Mouse (Mus musculus) mesoderm, embryonic 11.5 days (tissue): ENCODE measurements at regions not wholly inside any gene's neighbourhood (a gene's known extent, or its start where the extent isn't known, plus 50 kb on each side); places are given as distances from the start of the nearest gene placed in this dataset.
A peak's percentile ranks its signal among the peaks of the same experiment; 100 is the strongest.

Experiments used
- DNase-seq: peaks from one replicate; pipeline ENCODE4 v3.0.0-alpha.2; 2012; ENCODE audit warnings: low read depth, low spot score

DNA sequence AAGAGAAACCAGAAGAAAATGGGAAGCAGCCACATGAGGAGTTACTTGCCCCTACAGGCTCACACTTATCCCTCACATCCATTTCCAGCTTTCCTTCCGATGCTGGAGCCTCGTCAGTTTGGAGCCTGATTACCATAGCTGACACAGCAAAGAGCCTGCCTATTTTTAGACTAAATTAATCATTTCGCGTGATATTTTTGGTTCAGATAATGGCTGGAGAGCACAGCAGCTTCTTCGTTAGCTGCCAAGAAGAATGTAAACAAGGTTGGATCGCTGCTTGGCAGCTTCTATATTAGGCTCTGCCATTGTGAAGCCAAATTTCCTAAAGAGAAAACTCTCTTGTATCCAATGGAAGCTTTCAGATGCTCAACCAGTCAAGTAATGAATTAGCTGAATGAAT lies 676.9 kb upstream of the A1bg start:
- no peak for DNase-seq

DNA sequence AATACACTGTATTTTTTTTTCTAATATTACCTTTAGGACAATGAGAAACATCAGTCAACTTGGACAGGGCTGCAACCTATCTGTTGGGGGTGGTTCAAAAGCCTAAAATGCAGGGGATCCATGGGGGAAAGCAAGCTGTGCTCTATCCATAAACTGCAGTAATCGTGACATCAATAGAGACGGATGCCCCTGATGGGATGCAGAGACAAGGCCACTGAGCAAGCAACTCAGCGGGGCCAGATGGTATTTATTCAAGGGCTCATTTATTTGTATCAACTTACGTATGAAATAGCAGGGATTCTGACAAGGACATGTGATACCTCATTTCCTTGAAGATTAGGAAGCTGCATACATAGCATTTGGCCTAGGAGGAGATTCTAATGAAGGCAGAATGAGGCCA lies 673.5 kb upstream of the A1bg start:
- DNase-seq: peak; percentile 47

DNA sequence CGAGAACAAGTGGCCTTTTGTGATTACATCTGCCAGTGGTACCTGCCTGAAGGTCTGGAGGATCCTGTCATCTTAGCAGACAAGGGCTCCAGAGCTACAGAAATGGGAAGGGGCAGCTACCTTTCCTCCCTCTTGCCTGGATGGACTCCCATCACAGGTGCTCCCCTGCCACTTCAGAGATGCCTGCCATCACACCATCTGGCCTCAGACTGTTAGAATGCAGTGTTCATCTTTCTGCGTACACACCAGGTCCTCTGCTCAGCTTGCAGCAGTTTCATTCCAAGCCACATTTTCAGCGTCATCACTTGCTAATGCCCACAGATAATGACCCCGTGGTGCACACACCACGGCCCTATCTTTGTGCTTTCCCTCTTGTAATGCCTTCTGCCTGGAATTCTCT lies 666.1 kb upstream of the A1bg start:
- DNase-seq: no peak

DNA sequence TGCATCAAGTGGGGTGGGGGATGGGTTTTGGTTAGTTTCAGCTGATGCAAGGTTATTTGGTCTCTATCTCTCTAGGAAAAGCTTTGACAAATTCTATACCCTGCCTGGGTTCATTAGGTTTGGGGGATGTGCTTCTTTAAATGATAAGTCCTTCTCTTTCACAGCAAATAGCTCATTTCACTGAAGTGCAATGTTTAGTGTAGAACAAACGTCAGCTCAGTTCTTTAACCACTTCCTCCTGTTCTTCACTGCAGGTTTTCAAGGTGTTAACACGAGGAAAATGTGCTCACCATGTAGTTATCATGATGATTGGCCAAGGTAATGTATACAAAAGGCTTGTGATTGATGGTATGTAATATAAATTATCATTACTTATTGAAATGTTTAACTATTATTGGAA lies 659.5 kb upstream of the A1bg start:
- DNase-seq: no peak

DNA sequence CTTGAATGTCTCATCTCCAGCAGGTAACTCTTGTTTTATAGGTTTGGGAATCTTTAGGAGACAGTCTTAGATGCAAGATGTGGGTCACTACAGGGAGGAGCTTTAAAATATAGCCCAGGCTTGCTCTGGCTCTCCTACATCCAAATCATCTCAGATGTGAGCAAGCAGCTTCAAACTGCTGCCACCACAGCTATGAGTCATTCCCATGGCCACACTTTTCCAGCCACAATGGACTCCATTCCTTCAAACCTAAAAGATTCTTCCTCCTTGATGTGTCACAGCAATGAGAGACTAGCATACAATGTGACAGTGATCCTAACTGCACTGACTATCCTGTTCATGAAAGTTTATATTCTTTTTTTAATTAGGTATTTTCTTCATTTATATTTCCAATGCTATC lies 640.5 kb upstream of the A1bg start:
- DNase-seq: no peak

DNA sequence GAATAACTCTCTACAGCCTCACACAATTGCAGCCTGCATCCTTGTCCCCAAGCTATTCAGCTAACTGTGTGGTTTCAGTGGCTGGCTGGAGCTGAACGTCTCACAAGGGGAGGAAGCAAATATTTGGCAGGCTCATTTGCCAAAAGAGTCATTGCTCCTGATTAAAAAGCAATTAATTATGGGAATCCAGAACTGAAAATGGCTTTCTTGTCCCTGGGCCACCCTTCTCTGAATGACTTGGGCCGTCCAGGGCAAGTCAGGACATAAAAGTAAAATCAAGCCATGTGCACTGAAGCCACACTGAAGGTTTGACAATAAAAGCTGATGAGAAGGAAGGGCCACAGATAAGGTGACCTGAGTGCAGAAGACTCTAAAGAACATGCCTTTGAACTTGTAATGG lies 639.4 kb upstream of the A1bg start:
- DNase-seq: no peak

DNA sequence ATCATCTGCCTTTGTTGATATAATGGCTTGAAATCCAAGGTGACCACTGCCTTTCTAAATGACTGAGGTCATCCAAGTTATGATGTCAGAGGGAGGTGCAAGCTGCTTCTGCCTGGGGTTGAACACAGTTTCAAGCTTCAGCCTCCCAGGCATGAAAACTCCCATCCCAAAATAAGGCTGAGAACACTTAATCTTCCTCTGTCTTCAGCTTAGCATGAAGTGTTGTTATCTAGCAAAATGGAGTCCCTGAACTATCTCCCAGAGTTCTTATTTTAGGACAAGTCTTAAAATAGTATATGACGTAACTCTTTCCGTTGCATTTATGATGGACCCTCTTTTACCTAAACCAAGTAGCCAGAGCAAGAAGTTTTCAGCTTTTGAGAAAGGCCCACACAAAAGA lies 631.1 kb upstream of the A1bg start:
- DNase-seq: no peak

DNA sequence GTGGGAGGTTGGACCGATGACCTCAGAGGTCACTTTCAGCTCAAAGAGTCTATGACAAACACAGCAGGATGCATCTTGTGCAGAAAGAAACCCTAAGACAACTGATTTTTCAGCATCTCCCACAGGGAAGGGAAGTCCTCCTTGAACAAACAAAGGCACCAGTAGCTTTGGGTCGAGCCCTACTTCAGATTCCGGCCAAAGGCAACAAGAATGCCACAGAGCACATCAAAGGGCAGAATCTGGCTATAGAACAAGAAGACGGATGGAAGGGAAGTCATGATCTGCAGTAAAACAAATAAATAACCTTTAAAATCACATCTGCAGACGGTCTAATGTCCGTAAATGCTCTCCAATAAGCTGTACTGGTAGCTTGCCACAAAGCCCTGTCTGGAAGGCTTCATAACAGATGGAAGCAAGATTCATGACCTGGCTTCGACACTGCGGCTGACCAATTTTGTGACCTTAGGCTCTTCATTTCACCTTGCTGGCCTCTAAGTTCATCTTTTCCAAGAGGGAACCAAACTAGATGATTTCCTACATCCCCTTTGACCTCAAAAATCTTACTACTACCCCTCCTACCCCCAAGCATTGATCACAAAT lies 630.4 kb upstream of the A1bg start:
- DNase-seq: peak; percentile 53

DNA sequence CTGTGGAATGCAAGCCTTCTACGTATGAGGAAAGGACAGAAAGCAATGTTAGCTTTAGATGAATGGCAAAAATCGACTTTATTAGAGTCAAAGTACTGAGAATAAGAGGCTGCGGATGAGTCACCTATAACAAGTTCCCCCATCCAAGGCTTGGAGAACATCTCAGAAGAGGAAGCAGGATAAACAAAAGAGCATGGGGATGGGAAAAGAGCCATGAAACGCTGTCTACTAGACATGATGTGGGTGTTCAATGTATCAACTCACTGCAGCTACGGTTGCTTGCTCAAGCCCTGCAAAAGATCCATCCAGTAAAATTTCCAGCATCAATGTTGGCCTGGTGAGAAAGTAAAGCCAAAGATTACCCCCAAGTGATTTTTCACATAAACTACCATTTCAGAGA lies 628.4 kb upstream of the A1bg start:
- DNase-seq: no peak

DNA sequence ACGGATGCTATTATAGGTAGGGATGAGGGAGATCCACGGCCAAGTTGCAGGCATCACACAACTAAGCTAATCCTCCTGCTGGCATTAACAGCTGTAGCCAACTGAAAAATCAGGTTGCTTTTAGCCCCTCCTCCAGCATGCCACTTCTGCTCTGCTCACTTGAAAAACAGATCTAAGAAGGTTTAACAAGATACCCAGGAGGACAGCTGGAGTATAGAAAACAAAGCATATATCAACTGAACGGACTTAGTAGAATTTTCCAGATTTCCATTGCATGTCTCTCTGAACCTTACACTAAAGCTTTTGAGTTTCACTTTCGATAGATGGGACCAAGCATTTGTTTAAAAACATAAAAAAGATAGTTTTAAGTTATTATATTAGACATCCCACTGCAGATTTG lies 625.6 kb upstream of the A1bg start:
- no peak for DNase-seq

DNA sequence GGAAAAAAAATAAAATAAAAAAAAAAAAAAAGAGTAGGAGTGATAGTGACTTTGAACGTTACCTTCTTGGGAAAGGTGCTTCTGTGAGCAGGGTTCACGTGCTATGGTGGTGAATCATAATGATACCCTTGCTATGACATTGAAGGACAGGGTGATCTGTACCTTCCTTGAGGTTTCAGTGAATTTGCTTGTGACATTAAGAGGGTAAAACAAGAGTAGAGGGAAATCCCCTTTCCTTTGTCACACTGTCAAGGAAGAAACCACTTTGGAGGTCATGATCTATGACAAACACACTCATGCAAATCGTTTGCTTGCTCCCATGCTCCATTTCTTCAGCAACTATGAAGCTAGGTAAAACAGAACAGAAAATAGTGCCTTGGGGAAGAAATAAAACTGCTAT lies 623.8 kb upstream of the A1bg start:
- no peak for DNase-seq

DNA sequence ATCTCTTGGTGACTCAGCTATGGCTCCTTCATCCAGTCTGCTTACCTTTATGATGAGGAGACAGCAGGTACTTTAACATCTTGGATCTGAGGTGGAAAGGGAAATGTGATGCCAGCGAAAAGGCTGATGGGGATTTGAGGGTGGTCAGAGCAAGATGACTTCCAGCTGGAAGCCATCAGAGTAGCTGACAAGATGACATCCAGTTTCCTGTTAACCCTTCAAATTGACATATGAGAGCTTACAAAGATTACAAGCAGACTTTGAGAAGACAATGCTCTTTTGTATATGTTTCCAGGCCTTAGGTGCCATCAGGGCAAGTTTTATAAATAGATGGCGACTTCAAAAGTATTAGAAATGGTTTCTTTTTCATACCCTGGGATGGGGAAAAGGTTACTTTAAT lies 621.3 kb upstream of the A1bg start:
- peak; percentile 50 for DNase-seq

DNA sequence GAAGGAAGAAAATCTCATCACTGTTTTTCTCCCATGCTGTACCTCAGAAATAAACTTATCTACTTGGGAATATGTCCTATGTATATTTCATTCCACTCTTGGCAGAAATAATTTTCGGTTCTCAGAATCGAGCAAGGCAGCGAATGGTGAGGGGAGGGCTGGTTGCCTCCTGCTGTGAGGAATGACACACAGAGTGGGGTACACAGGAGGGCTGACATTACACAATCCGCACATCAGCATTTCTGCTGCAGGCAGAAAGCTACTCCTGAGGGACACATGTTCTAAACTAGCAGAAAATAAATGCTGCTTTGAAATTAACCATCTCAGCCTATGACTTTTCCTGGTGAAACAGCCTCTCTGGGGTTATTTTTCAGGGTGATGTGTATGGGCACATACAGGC lies 618.8 kb upstream of the A1bg start:
- no peak for DNase-seq

DNA sequence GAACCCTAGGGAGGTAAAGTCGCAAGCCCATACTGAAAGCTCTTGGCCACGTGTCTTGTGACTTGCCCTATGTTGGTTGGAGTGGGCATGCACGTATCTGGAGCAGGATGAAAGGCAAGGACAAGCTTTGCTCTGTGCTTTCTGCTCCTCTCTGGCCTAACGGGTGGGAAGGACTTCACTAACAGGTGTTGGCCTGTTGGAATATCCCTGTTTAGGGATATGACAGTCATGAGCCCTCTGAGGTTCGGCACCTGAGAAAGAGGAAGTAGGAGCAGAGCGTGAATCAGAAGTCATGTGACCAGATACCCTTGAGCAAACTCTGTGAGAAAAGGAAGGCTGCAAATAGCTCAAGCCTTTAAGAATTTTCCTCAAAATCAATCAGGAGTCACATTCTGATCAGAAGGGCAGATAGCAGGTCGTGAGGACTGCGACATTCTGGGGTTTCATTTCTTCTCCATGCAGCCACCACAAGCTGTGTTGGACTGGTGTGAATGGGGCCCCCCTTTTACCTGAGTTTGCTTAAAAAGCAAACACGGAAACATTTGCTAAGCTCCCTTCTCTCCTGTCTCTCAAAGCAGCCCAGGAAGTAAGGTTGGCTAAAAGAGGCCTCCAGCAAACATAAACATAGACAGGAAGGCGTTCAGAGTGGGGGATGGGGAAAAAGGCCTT lies 618.1 kb upstream of the A1bg start:
- DNase-seq: no peak

DNA sequence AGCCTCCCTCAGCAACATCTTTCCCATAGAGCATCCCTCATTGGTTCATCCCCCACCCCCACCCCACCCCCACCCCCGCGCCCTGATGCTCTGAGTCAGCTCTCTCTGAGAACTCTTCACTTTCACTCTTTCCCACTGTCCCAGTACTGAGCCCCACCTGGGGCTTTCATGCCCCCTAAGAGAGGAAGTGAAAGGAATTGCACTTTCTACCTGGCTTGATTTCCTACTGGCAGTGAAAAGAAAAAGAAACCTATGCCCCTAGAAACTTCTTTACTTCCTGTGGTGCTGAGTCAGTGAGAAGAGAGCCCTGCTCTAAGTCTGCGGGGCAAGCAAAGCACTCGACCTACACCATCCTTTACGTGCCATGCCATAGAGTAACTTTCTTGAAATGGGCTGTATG lies 616.1 kb upstream of the A1bg start:
- DNase-seq: no peak

DNA sequence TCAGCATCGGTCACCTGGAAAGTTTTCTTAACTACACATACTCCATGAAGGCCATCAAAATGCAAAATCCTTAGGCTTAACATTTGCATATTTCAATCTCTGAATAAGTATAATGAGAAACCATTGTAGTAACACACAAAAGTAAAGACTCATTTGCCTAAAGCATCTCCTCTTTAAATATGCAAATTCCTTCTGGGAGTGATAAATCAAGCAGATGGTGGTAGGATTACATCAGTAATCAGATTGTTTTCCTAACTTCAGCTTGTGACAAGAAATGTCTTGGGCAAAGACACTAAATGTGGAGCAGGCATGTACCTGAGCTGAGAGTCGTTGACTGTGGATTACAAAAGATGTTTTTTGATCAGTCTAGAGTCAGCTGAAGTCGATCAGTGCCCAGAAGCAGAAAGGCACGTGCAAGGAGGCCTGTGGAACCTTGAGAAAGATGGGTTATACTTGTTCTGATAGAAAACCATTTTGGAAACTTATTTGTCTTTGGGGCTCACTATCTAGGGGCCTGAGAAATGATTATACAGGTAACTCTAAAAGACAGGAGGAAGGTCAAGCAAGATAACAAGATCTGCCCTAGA lies 615.5 kb upstream of the A1bg start:
- no peak for DNase-seq

DNA sequence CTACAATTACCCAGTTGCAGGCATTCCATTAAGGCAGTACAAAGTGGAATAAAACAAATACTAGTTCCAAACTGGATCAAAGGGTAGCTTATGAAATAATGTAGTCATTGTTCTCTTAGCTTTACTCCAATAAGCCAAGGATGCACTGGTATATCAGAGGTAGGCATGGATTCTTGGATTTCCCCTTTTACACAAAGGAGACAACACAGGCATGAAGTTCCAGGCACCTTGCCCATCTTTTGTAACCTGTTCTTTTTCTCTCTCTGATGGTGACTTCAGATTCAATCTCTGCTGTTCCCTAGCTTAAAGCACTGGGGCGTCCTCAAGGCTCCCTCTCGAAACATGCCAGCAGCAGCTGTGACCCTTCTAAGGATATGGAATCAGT lies 613.5 kb upstream of the A1bg start:
- DNase-seq: no peak

DNA sequence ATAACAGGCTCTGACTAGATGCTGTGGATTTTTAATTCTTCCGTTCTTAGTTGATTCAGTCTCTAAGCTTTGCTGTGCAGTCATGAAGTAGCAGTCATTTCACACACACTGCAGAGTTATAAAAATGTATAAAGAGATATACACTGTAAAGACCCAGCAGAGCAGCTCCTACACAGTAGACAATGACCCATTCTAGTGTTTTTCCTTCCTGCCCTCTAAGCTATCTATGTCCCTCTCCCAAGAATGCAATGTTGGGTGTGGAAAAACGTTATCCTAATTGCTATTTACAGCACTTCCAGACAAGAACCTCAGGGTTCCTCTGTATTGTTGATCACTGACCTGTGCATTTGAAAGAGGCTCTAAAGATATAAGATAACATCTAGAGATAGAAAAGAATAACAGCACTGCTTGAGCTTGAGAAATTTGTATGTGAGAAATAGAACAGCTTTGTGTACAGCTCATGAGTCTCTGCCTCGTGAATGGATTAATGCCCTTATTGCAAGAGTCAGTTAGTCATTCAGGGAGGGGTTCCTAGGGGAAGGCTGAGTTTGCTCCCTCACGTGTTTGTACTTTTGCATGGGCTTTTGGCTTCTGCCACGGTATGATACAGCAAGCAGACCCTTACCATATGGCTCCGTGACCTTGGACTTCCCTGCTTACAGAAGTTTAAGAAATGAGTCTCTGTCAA lies 613.0 kb upstream of the A1bg start:
- DNase-seq: no peak

DNA sequence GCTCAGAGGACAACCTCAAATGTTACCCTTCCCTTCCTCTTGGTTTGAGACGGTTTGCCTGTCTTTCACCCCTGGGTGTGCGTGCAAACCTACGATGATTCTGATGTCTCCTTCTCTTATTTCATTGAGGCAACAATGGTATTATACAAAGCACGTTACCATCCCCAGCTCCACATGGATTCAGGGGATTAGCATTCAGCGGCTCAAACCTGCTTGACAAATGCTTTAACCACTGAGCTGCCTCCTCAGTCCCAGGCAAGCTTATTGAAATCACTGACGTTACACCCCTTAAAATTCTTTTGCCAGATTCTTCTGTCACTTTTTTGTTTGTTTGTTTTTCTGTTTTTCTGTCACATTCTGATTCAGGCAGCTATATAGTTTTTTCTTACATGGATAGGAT lies 612.4 kb upstream of the A1bg start:
- no peak for DNase-seq

DNA sequence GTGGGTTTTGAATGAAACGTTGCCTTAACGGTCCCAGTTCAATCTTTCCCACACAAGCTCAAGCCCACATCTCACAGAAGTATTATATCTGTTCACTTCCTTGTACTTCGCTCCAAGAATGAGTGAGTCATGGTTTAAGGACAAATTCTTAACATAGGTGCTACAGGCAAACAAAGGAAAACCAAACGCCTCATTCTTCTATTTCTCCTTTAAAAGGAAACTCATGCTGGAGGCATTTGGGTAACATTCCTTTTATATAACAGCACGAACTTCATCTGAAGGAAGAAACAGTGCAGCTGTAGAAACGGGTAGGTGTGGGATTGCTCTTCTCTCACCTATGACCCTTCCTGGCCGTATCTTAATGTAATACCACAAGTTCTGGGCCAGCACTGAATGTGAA lies 610.0 kb upstream of the A1bg start:
- DNase-seq: no peak

DNA sequence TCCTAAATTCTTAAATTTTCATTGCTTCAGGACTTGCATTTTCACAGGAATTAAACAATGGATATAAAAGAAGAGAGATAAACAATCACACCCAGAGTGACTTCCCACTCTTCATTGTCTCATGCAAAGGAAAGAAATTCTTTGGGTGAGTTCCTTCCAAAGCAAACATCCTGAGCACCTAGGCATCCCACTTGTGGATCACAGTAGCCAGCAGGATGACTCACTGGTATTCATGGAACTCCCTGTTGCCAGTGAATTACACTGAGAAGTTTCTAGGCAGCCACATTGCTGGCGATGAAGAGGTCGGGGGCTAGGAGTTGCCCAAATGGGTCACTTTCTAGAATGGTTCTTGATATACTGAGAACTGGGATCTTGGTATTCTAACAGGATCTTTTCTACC lies 609.2 kb upstream of the A1bg start:
- no peak for DNase-seq

DNA sequence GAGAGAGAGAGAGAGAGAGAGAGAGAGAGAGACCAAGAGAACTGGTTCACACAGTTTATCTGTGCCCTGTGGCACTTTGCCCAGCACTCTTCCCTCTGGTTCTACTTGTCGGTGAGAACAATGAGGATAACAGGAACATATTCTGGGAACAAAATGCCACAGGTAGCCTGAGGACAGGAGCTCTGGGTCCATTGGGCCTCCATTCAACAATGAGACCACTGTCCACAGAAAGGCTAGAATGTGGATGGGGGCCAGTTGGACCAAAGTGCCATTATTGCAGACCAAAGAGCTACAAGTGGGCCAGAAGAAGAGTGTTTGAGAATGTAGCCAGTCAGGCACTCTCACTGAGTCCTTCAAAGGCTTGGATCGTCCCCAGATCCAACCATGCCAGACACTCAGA lies 600.2 kb upstream of the A1bg start:
- no peak for DNase-seq

DNA sequence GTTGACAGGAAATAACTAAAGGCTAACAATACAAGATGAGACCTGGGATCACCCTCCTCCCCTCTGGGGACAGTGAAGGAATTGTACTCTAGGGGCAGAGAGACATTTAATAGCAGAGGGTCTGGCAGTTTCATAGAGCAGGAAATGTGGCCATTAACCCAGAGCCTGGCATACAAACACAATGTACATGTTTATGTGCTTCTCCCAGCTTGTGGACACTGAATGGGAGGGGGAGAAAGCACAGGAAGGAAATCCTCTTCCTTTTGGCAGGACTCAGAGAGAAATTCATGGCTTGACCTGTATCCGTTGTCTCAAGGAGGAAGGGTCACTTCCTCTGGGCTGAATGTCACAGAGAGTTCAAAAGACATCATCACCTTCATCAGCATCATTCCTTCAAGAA lies 594.5 kb upstream of the A1bg start:
- DNase-seq: peak; percentile 19
